Mouse (Mus musculus): ENCODE measurements around the gene Zfyve9.

Gene Zfyve9

DNA sequence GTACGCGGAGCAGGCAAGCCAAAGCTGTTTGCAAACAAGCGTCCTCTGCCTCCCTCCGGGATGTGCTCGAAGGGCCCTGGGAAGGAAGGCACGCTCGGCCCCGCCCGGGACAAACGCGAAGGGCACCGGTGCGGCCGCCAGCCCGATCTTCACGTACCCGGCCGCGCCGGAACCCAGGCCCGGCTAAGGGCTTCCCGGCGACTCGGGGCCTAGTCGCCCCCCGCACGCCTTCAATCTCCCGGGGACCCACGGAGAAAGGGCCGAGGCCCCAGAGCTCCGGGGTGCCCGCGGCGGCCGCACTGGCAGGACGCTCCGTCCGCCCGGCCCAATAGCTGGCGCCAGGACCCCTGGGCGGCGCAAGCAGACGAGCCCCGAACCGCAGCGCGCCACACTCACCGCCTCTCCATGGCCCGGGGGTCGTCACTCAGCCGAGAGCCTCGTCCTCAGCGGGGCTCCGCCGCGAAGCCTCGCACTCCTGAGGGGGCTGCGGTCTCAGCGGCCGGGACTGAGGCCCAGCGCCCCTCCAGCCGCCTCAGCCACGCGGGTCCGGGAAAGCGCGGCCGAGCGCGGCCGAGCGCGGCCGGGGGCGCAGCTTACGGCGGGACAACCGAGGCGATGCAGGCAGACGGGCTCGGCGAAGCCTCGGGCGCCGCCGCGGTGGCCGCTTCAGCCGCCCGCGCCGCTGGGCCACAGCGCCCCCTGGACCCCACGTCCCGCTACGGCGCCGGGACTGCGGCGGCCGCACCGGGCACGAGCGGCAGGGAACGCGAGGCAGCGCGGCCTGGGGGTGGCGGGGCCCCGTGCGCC lies at the start of gene Zfyve9:
TSS of gene Zfyve9 (minus strand) at position 742 of the 807 bp plus-strand sequence.
- DNase-seq (ENCODE audit: low read depth, low spot score) = peak; percentile 69

DNA sequence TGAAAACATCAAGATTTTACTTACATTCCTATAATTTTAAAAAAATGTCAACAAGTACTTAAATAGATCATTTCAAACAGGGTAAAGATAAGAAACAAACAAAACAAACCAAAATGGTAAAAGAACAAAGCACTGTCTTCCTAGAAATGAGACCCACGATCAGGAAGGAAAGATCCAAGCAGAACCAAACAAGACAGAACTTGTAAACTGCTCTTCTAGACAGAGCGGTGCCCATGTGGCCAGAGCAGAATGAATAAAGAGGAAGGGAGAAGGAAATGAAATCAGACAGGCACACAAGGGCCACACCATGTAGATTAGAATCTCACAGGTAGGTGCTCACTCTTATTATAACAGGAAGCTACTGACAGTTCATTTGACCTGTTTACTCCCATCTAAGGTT lies 46.0 kb upstream of the Zfyve9 start:
- DNase-seq (ENCODE audit: low read depth, low spot score) = no peak

DNA sequence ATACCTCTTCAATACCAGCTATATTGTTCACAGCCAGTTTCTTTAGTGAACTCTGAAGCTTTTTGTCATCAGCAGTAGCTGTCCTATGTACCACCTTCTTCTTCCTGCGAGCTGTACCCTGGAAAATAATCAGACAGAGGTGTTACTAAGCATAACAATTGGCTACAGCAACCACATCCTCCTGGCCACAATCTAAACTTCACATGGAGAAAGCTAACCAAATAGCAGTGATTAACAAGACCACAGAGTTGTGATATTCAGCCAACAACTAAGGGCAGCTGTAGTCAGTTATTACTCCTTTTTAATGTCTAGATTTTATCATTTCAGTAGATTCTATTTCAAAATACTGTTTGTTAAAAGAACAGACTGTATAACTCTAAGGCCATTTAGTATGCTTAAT lies 45.5 kb upstream of the Zfyve9 start:
- no peak for DNase-seq (ENCODE audit: low read depth, low spot score)

DNA sequence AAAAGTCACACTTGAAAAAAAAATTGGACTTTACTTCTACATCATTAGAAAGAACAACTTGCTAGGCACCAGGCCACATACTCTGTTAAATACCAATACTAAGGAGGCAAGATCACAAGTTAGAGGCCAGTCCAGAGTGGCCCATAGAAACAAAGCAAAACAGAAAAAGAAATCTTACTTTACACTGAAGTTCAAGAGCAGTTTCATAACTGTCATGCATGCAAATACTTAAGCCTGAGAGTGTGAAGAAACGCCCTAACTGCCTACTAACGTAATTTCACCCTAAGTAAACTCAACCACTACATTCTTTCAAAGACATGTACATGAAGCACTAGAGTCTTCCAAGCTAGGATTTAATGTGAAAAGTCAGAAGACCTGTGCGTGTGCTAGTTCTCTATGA lies 45.1 kb upstream of the Zfyve9 start:
- DNase-seq (ENCODE audit: low read depth, low spot score) = no peak

DNA sequence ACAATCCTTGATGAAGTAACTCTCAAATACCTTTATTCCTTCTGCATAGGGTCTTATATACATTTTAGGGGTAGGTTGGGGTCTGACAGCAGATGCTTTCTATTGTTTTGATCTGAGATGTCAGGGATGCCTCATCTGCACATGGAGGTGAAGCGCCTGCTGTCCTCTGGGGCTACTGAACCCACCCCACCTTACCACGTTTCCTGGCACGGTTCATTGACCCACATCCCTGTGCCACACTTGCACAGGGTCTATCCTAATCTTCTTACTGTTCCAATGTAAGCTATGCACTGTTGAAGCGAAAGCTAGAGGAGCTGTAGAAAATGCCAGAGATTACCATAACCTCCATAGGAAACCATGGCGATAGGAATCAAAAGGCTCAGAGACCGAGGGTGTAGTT lies 31.0 kb upstream of the Zfyve9 start:
- DNase-seq (ENCODE audit: low read depth, low spot score) = no peak

DNA sequence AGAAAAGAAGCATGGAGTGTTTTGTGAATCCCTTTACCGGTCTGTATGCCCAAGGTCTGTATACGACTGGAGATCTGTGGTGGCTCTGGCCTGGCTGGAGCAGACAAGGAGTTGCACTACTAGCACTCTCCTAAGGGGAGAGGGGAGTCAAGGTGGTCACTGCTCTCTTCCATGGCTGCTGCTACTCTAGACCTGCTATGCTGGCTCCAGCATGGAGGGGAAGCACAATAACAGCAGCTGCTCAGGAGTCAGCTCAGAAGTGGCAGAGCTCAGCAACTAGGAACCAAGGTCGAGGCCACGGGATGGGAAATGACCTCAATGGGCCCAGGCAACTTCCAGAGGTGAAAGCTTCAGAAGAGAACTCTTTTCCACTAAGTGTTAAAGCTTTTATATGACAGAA lies 30.5 kb upstream of the Zfyve9 start:
- no peak for DNase-seq (ENCODE audit: low read depth, low spot score)

DNA sequence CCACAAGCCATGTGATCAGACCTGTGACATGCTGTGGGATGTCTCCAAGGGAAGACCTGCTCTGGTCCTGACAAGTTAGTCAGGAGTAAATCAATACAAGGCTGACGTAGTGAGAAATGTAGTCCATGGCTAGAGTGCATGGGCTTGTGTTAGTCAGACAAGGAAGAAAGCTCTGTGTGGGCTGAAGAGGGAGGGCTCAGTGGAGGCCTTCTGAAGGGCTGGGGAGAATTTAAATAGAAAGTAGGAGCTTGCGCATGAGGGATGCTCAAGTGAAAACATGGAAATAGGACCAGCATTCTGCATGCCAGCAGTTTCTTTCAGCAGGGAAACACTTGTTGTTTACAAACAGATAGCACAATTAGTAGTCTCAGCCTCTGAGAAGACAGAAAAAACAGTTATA lies 22.9 kb upstream of the Zfyve9 start:
- no peak for DNase-seq (ENCODE audit: low read depth, low spot score)

DNA sequence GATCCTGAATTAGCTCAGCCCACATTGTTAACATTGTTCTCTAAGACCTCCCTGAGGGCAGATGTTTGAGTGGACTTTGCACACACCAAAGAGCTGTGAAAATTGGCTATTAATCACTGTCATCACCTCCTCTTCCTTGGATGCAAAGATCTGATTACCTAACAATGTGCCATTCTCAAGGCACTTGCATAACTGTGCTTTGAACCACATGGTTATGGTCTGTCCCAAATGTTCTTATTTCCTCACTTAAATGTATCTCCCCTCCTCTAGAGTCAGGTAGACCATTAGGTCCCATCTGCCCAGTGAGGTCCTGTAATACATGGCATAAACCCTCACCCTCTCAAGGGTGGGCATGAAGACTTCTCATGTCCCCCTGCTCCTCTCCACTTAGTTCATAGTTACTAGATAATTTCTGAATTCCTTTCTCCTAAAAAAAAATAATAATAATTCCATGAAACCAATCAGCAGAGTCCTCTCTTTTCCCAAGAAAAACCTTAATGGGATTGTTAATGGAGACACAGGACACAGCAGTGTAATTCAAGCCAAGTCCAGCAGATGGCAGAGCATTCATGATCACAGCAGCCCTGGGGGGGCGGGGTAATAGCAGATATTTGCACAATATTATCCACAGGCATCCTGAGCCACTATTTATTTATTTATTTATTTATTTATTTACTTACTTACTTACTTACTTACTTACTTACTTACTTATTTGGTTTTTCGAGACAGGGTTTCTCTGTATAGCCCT lies 17.7 kb upstream of the Zfyve9 start:
- DNase-seq (ENCODE audit: low read depth, low spot score) = peak; percentile 41

DNA sequence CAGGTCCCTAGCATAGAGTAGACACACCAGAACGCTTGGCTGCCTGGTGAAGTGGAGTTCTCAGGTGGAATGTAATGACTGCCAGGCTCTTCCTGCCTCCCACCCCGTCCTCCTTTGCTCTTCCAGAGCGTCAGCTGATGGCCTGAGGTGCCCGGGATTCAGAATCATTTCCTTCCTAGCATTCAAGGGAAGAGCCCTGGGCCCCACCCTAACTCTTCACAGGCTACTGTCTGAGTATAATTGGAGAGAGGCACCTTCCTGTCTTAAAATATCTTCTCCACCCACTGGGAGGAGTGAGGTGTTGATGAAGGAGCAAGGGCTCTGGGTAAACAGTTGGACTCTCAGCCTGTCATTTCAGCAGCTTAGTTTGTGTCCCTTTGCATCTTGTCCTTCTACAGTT lies 16.1 kb upstream of the Zfyve9 start:
- no peak for DNase-seq (ENCODE audit: low read depth, low spot score)

DNA sequence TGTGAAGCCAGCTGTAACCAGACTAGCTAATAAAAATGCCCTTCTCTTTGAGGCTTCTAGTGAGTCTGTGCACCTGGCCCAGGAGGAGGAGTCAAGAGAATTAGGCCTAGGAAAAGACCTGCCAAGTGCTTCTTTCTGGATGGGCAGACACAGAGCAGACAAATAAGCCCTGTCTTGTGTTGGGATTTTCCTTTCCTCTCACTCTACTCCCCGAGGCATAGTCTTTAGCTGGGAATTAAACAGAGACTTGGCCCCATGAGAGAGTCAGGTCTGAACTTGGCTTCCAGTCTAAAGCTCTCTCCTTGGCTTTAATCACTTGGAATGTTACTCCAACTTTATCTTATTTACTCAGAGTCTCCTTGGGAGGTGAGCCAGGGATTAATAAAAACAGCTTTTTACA lies 13.3 kb upstream of the Zfyve9 start:
- DNase-seq (ENCODE audit: low read depth, low spot score) = no peak

DNA sequence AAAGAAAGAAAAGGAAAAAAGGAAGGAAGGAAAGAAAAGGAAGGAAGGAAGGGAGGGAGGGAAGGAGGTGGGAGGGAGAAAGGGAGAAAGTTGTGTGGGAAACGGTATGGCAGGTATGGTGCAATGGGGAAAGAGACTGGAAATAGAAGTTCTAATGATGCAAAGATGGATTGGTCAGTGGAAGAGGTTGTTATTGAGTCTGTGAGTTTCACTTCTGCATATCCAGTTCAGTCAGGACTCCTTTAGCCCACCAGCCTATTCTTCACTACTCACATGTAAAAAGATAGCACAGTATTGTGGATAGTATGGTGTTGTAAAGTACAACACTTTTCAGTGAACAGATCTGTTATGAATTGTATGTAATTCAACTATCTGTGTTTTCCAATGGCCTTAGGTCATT lies 9.9 kb upstream of the Zfyve9 start:
- DNase-seq (ENCODE audit: low read depth, low spot score) = no peak

DNA sequence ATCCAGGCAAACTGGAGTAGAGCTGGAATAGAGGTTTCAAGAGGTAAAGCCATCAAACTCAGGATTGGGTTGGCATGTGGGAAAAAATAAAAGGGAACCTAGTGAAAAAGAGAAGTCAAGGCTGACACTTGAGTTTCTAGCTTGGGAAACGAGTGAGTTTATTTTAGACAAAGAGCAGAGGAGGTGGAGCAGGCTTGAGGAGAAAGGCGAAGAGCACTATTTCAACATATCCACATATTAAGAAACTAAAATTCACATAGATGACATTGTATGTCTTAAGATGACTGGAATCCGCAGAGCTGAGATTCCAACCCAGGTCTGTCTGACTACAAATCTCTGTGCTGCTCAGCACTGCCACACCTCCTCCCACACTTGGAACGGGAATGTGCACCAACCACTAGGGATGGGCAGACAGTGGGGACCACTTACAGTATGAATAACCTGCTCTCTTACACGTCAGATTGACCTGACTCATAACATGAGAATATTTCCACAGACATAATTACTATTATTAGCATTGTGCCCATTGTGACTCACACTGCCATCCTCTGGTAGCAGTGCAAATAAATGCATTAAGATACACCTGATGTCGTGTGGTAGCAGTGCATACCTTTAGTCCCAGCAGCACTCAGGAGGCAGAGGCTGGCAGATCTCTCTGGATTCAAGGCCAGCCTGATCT lies 8.8 kb upstream of the Zfyve9 start:
- no peak for DNase-seq (ENCODE audit: low read depth, low spot score)

DNA sequence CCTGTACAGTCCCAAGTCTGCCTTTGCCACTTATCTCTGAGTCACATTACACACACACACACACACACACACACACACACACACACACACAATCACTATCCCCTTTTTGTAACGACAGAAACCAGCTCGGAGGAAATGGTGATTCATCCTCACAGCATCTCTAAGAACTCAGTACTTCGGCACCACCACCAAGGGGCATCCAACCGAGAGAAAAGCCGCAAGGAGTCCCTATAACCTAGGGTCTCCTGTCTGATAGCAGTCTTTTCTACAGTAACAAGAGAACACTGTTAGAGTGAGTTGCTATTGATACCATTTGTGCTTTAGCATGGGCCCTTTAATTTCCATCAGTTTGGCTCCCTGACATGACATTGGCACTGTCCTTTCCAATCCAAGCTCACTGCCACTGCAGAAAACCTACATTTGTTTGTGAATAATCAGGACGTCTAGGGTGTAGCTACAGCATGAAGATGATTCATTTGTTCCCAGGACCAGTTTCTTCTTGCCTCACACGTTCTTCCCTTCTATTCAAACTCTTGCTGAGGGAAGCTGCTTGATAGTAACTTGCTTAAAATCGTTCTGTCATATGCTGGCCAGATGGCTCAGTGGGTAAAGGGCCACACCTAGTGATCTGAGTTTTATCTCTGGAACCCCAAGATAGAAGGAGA lies 2.0 kb upstream of the Zfyve9 start:
- DNase-seq (ENCODE audit: low read depth, low spot score) = no peak

DNA sequence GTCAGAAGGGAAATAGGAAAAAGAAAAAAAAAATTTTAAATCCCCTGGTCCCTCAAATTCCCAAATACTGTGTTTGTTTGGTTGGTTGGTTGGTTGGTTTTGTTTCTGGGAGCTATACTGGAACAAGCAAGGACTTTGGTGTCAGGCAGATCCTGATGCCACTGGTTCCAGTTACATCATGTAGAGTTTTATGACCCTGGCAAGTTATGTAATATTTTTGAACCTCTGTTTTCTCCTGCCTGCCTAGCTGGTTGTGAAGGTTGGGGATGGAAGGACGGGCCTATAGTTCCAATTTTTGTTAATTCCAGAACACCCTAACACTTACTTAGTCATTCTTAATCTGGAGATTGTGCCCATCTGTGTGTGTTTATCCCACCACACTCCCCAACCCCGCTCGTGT lies 998 bp upstream of the Zfyve9 start:
- DNase-seq (ENCODE audit: low read depth, low spot score) = no peak

DNA sequence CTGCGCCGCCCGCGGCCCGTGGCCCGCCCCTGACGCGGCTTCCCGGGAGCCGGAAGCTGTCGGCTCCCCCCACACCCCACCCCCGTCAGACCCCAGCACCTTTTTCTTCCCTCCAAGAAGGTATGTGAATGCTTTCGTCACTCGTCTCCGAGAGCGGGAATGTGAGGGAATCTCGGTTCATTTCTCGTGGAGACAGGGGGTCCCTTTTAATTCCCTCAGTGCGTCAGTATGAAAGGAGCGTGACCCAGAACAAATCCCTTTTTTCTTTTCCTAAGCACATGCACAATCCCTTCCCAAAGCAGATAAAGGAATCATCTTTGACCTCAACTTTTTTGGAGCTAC lies 237 bp upstream of the Zfyve9 start:
- DNase-seq (ENCODE audit: low read depth, low spot score) = peak; percentile 76

DNA sequence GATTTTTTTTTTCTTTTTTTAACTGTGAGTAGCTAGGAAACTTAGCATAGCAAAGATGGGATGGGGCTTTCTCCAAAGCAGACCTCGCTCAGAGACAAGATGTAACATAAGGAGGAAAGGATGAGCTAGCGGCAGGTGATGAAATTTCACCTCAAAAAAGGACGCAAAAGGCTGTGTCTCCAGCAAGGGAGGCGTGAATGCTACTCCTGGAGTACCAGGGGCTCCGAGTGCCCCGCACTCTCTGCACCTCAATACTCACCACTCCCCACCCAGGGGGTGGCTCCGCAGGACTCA lies 888 bp downstream of the Zfyve9 start:
- no peak for DNase-seq (ENCODE audit: low read depth, low spot score)

DNA sequence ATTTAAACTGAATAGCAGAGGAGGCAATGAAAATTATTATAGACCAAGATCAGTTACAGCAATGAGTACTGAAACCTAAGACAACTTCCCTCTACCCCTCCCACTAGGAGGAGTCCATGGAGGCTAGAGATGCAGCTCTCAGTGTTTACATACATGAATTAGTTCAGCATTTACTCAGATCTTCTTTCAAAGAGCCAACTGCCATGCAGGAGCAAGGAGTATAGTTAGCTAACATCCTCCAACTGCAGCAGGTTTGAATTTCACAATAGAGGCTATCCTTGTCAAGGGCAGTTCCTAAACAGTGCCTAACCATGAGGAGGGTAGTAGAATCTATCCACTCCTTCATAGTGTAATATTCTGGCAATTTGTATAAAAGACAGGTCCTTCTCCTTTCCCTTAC lies 12.1 kb downstream of the Zfyve9 start:
- no peak for DNase-seq (ENCODE audit: low read depth, low spot score)

DNA sequence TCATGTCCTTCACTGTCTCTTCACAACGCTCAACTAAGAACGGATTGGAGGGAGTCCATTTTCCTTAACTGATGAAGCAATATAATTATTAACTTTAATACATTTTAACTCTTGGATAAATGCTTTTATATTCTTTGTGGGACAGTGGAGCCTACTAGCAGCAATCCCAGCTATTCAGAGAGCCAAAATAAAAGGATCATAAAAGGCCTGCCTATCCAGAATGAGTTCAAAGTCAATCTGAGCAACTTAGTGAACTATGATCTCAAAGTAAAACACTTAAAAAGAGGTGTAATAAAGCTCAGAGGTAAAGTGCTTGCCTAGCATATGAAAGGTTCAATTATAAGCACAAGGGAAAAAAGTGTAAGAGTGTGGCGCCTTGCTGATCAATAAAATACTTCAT lies 21.0 kb downstream of the Zfyve9 start:
- no peak for DNase-seq (ENCODE audit: low read depth, low spot score)

DNA sequence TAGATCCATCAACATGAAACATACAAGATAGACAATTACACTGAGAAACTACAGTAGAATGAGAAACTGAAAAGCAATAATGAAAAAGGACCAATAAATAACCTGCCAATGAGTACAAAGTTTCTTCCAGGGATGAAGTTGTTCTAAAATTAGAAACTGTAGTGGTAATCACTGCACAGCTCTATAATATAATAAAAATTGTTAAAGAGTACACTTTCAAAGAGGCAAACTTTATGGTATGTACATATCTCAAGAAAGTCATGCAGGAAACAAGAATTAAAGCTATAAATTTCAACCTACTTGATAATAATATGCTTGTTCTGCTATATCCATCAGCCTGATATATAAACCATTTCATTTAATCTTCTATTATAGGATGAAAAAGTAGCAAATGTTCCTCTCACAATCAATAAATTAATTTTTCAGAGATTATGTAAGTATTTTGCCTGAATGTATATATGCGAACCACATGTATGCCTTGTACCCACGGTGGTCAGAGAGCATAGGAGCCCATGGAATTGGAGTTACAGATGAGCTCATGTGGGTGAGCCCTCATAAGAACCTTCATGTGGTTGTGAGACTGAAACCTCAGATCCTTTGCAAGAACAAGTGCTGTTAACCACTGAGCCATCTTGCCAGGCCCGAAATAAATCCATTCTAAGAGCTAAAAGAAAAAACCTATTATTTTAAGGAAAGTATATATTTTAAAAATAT lies 34.3 kb downstream of the Zfyve9 start:
- no peak for DNase-seq (ENCODE audit: low read depth, low spot score)

DNA sequence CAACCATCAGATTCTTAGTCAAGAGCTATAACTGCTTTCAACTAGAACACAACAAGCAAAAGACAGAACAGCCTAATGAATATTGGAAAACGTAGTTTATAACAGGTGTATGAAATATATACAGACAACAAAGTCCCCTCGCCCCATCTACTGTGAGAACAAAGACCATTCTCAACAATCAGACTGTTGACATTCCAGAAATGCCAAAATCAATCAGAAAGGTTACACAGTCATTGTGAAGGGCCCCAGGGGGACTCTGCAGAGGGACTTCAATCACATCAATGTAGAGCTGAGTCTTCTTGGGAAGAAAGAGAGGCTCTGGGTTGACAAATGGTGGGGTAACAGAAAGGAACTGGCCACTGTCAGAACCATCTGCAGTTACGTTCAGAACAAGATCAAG lies 49.0 kb downstream of the Zfyve9 start:
- no peak for DNase-seq (ENCODE audit: low read depth, low spot score)

DNA sequence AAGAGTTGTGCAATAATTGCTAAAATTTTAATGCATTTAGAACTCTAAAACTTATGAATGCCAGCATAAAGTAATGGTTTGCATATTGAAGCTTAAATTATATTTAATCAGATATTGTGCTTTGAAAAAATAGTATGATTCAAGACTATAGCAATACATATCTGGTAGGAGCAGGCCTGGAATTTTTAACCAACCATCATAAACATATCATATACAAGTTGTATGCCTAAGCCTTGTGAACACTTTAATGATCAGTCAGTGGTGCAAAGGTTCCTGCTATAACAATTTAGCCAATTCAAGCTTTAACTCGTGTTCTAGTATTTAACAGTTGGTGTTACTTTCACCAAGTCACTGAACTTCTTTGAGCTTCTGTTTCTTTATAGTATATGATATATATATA lies 50.1 kb downstream of the Zfyve9 start:
- DNase-seq (ENCODE audit: low read depth, low spot score) = no peak

DNA sequence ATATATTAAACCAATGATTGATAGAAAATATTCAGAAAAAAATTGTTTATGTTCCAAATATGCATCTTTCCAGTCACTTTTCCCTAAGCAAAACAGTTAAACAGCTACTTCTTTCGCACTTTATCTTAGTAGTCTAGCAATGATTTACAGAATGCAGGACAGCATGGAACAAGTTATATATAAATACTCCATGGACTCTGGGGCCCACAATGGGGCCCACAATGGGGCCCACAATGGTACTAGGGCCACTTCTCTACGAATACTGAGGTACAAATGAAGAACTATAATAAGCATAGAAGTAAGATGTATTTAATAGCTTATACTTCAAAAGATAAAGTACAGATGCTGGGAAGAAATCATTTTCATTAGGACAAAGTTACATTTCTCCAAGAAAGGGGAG lies 56.5 kb downstream of the Zfyve9 start:
- DNase-seq (ENCODE audit: low read depth, low spot score) = no peak

Measured in forelimb bud, embryonic 11.5 days (tissue).